Mouse (Mus musculus): ENCODE data around the gene Wnt16. TPM values are rescaled to one million over a fixed set of nuclear protein-coding genes. Genes with fewer than 3 reads are reported as not detected.

Wnt16 gene
- polyA plus RNA-seq, 1 experiment from 2014 or later, result 0.08 TPM

GRCm38 (mm10) chr6:22266018-22266417 lies 22.0 kb upstream of the Wnt16 start:
- Histone ChIP-seq H3K9me3 (ENCODE audit: control insufficient read depth) (no peaks in the 10 kb centered on the region), H3K36me3 (ENCODE audit: control insufficient read depth, insufficient read depth) (no peaks in the 10 kb centered on the region), H3K4me3 (ENCODE audit: low read depth, low read length) (no peak overlapping the region), H3K27me3 (replicated peaks; ENCODE audit: control insufficient read depth, insufficient read depth, low read length) (no peaks in the 10 kb centered on the region), H3K4me2 (replicated peaks; ENCODE audit: low read depth) (no peak overlapping the region), H3K9ac (ENCODE audit: low read depth, low read length) (no peak overlapping the region), H3K27ac (ENCODE audit: low read depth, low read length) (no peak overlapping the region), H3K4me1 (replicated peaks; ENCODE audit: control insufficient read depth, insufficient read depth, low read length) (no peaks in the 10 kb centered on the region)
- no peak for ATAC-seq
- WGBS, result 61% methylated on average over 4 of the region's 4 CpGs
- TF ChIP-seq CTCF (IDR thresholded peaks at IDR 0.05; ENCODE audit: low read depth), result no peak

DNA sequence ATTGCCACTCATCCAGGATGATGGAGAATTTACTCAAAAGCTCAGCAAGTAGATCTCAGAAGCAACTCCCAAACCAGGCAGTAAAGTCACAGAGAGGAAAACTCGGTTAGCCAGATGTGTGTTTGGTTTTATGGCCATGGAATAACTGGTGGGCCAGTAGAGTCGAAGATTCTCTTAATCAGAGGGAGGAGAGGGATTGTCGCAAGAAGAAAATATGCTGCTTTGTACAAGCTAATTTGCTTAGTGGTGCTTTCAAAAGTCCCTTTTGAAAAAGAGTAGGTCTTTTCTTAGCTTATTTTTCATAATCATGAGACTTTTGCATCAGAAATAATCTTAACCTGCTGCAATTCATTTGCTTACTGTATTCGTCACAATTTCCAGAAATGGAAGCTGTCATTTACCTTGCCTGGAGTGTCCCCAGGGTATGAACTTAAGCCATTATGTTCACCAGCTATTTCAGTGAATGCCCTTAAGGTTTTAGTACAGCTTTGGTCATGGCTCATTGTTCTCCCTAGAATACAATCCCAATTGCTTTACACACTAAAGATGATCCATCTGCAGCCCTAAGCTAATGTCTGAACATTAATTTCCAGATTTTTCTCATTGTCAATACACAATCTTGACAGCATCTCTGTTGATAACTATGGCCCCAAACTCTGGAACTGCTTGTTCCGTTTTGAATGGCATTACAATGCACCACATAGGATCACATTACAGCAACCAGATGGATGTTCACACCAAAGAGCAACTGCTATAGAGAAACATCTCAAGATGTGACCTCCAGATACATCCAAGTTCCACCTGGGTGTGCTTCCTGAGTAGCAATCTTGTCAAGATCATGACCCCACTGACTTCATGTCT lies 20.0 kb upstream of the Wnt16 start:
- TF ChIP-seq CTCF (IDR thresholded peaks at IDR 0.05; ENCODE audit: low read depth), result no peak
- Histone ChIP-seq H3K4me3 (ENCODE audit: low read depth, low read length) (no peak overlapping the region), H3K4me2 (replicated peaks; ENCODE audit: low read depth) (no peak overlapping the region), H3K9me3 (ENCODE audit: control insufficient read depth) (no peaks in the 10 kb centered on the region), H3K4me1 (replicated peaks; ENCODE audit: control insufficient read depth, insufficient read depth, low read length) (no peaks in the 10 kb centered on the region), H3K36me3 (ENCODE audit: control insufficient read depth, insufficient read depth) (no peaks in the 10 kb centered on the region), H3K9ac (ENCODE audit: low read depth, low read length) (no peak overlapping the region), H3K27ac (ENCODE audit: low read depth, low read length) (no peak overlapping the region), H3K27me3 (replicated peaks; ENCODE audit: control insufficient read depth, insufficient read depth, low read length) (no peaks in the 10 kb centered on the region)
- no peak for ATAC-seq
- WGBS, result 75% methylated on average over 5 of the region's 5 CpGs

DNA sequence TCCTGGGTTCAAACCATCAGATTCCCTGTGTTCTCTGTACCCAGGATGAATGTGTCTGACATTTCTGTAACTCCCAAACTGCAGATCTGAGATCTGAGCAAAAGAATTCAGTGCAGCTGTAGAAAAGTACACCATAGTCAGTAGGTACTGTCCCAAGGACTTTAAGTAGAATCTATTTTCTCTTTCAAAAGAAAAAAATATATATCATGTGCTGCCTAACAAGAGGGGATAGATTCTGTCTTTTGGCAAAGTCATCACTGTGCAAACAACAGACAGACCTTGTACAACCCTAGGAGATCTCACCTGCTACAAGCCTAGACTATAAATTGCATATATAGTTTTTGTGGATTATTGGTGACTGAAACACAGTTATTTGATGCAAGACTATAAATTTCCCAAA lies 19.4 kb upstream of the Wnt16 start:
- no peaks in the 10 kb centered on the region for H3K27me3 ChIP-seq (replicated peaks; ENCODE audit: control insufficient read depth, insufficient read depth, low read length)
- H3K4me2 ChIP-seq (replicated peaks; ENCODE audit: low read depth), result no peak overlapping the region
- no peak for TF ChIP-seq CTCF (IDR thresholded peaks at IDR 0.05; ENCODE audit: low read depth)
- no peaks in the 10 kb centered on the region for H3K4me1 ChIP-seq (replicated peaks; ENCODE audit: control insufficient read depth, insufficient read depth, low read length)
- no peak overlapping the region for H3K4me3 ChIP-seq (ENCODE audit: low read depth, low read length)
- H3K36me3 ChIP-seq (ENCODE audit: control insufficient read depth, insufficient read depth), result no peaks in the 10 kb centered on the region
- no peak overlapping the region for H3K27ac ChIP-seq (ENCODE audit: low read depth, low read length)
- no peaks in the 10 kb centered on the region for H3K9me3 ChIP-seq (ENCODE audit: control insufficient read depth)
- H3K9ac ChIP-seq (ENCODE audit: low read depth, low read length), result no peak overlapping the region
- no peak for ATAC-seq

DNA sequence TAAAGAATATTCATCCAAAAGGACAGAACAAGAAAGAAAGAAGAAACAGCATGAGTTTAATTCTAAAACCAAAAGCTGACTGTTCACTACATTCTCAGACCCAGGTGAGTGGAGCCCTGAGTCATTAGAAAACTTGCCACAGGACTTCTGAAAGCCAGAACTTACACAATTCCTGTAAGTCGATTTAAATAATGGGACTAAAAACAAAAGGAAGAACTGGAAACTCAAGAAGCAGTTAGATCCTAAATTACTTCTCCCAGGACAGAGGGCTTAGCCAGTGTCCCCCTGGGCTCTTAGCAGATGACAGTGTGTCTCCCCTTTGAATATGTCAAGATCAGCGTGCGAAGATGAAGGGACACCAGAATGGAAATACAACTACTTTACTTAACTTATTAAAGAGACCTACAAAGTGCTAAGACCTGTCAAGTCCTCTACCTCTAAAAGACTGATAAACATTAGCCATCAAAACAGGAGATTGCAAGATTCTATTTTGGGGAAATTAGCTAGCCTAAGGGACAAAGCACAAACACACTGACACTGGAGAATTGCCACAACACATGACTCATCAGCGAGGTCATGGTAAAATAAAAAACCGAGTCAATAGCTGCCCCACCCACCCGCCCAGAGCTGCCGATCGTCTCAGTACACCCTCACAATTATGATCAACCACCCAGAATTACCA lies 18.0 kb upstream of the Wnt16 start:
- ATAC-seq, result no peak
- H3K4me2 ChIP-seq (replicated peaks; ENCODE audit: low read depth), result no peak overlapping the region
- 48% methylated on average over 8 of the region's 8 CpGs for WGBS
- H3K9me3 ChIP-seq (ENCODE audit: control insufficient read depth), result no peaks in the 10 kb centered on the region
- no peaks in the 10 kb centered on the region for H3K4me1 ChIP-seq (replicated peaks; ENCODE audit: control insufficient read depth, insufficient read depth, low read length)
- H3K27me3 ChIP-seq (replicated peaks; ENCODE audit: control insufficient read depth, insufficient read depth, low read length), result no peaks in the 10 kb centered on the region
- no peak overlapping the region for H3K27ac ChIP-seq (ENCODE audit: low read depth, low read length)
- no peaks in the 10 kb centered on the region for H3K36me3 ChIP-seq (ENCODE audit: control insufficient read depth, insufficient read depth)
- no peak for TF ChIP-seq CTCF (IDR thresholded peaks at IDR 0.05; ENCODE audit: low read depth)
- H3K4me3 ChIP-seq (ENCODE audit: low read depth, low read length), result no peak overlapping the region
- H3K9ac ChIP-seq (ENCODE audit: low read depth, low read length), result no peak overlapping the region

GRCm38 (mm10) chr6:22277941-22278340 lies 10.1 kb upstream of the Wnt16 start:
- H3K4me1 ChIP-seq (replicated peaks; ENCODE audit: control insufficient read depth, insufficient read depth, low read length), result no peaks in the 10 kb centered on the region
- H3K4me3 ChIP-seq (ENCODE audit: low read depth, low read length), result no peak overlapping the region
- WGBS, result 88% methylated on average over 3 of the region's 3 CpGs
- H3K36me3 ChIP-seq (ENCODE audit: control insufficient read depth, insufficient read depth), result no peaks in the 10 kb centered on the region
- no peak for ATAC-seq
- no peak for TF ChIP-seq CTCF (IDR thresholded peaks at IDR 0.05; ENCODE audit: low read depth)
- H3K9me3 ChIP-seq (ENCODE audit: control insufficient read depth), result no peaks in the 10 kb centered on the region
- H3K27me3 ChIP-seq (replicated peaks; ENCODE audit: control insufficient read depth, insufficient read depth, low read length), result no peaks in the 10 kb centered on the region
- H3K27ac ChIP-seq (ENCODE audit: low read depth, low read length), result no peak overlapping the region
- H3K4me2 ChIP-seq (replicated peaks; ENCODE audit: low read depth), result no peak overlapping the region
- H3K9ac ChIP-seq (ENCODE audit: low read depth, low read length), result no peak overlapping the region

DNA sequence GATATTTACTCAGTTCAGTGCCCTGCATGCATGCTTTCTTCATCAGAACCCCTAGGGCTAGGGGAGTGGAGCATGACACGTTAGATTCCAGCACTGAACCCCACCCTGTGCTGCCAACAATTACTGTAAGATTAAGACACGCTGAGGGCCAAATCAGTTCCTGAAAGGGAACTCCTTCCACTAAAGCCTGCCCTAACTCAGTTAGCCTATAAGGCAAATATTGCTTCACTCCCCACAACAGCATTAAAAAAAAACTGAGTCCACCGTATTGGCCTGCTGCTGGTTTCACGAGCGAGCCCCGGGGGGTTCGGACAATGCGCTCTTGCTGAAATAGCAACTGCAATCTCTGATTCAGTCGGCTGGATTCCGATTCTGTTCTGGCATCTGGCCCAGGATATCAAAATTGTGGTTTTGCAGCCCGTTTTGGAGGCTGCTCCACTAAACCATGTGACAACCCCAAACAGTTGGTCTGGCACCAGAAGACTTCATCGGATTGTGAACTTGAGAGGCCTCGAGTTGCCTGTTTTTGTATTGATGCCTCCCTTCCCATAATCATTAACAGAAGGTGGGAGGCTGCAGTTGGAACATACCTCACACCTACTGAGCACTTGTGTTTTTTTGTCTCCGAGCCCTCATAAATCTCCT lies 7.7 kb upstream of the Wnt16 start:
- Histone ChIP-seq H3K27me3 (replicated peaks; ENCODE audit: control insufficient read depth, insufficient read depth, low read length) (no peaks in the 10 kb centered on the region), H3K4me1 (replicated peaks; ENCODE audit: control insufficient read depth, insufficient read depth, low read length) (no peaks in the 10 kb centered on the region), H3K9me3 (ENCODE audit: control insufficient read depth) (no peaks in the 10 kb centered on the region), H3K27ac (ENCODE audit: low read depth, low read length) (no peak overlapping the region), H3K36me3 (ENCODE audit: control insufficient read depth, insufficient read depth) (no peaks in the 10 kb centered on the region), H3K4me3 (ENCODE audit: low read depth, low read length) (no peak overlapping the region), H3K4me2 (replicated peaks; ENCODE audit: low read depth) (no peak overlapping the region), H3K9ac (ENCODE audit: low read depth, low read length) (no peak overlapping the region)
- ATAC-seq, result no peak
- no peak for TF ChIP-seq CTCF (IDR thresholded peaks at IDR 0.05; ENCODE audit: low read depth)
- WGBS, result 47% methylated on average over 14 of the region's 14 CpGs

Data from intestine, postnatal 0 days (tissue).